Mouse (Mus musculus): ENCODE measurements around the gene Fhl3.
"Not testable (repeated sequence)": the region's sequence is repeated elsewhere in the genome, so short reads cannot be mapped to it uniquely, and the experiment has no call there.

Gene Fhl3

GRCm38 (mm10) chr4:124710776-124711291 is 10.3 kb downstream of the Fhl3 start:
- no peak for DNase-seq

- no peak for DNase-seq
These were observed 12.1 kb downstream of the Fhl3 start for GRCm38 (mm10) chr4:124712618-124713017.

- not testable (repeated sequence) for DNase-seq
These were observed 13.3 kb downstream of the Fhl3 start for GRCm38 (mm10) chr4:124713850-124714249.

GRCm38 (mm10) chr4:124714545-124715481 is 14.3 kb downstream of the Fhl3 start, which contains the start of gene Sf3a3:
Gene Sf3a3, plus strand, starts transcription at chr4:124714776.
- peak; percentile 94 for DNase-seq

GRCm38 (mm10) chr4:124719101-124719500 is 18.6 kb downstream of the Fhl3 start:
- no peak for DNase-seq

- DNase-seq: no peak
These were observed 25.6 kb downstream of the Fhl3 start for GRCm38 (mm10) chr4:124726121-124726520.

GRCm38 (mm10) chr4:124736952-124737351 is 36.5 kb downstream of the Fhl3 start:
- DNase-seq: no peak

- DNase-seq: no peak
These were observed 37.0 kb downstream of the Fhl3 start for GRCm38 (mm10) chr4:124737486-124737885.

GRCm38 (mm10) chr4:124738013-124738412 is 37.5 kb downstream of the Fhl3 start:
- no peak for DNase-seq

GRCm38 (mm10) chr4:124738783-124739182 is 38.3 kb downstream of the Fhl3 start:
- DNase-seq: no peak

GRCm38 (mm10) chr4:124741376-124742343 is 41.2 kb downstream of the Fhl3 start, which contains the start of gene Inpp5b:
Gene Inpp5b, plus strand, starts transcription at chr4:124741850.
- DNase-seq: peak; percentile 85

GRCm38 (mm10) chr4:124742839-124743238 is 42.3 kb downstream of the Fhl3 start:
- no peak for DNase-seq

- DNase-seq: no peak
These were observed 46.1 kb downstream of the Fhl3 start for GRCm38 (mm10) chr4:124746577-124746976.

- no peak for DNase-seq
These were observed 47.4 kb downstream of the Fhl3 start for GRCm38 (mm10) chr4:124747851-124748250.

- peak; percentile 98 for DNase-seq
These were observed 51.1 kb downstream of the Fhl3 start for GRCm38 (mm10) chr4:124751300-124752250.

- no peak for DNase-seq
These were observed 52.0 kb downstream of the Fhl3 start for GRCm38 (mm10) chr4:124752281-124753199.

- no peak for DNase-seq
These were observed 55.0 kb downstream of the Fhl3 start for GRCm38 (mm10) chr4:124755526-124755925.

Measured in cerebellum, adult 9-11 months (tissue).